21 mouse cellular contexts compared by ENCODE assay signal in the genomic region with DNA sequence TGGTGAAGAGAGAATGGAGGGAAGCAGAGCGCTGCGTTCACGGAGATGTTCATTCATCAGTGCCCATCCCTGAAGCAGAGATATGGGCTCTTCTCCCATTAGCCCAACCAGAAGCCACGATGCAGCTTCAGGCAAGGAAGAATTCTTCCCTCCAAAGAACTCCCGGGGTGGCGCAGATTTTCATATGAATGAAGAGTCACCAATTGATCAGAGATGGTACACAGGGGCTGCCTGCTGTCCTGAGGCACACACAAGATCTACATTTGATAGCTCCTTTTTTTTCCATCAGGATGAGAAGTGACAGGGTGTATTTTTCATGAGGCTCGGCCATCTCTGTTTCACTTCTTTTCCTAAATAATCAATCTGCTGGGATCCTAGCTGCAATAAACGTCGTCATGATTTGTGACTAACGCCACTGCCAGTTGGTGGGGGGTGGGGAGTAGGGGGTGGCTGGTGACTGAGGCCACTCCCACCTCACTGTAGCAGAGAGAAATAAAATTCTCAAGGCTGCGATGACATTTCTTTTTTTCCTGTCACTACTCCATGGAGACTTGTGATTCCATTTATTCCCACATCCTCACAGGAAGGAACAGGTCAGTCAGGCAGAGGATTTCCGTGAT.
A peak's percentile ranks its signal among the peaks of the same experiment; 100 is the strongest.
DNase-seq lines count a peak whose midpoint lies in the region; ATAC-seq and TF ChIP-seq lines count a peak whose summit lies in the region.
"Had no signal": no experiment of that assay in that cellular context is flagged by ENCODE, and none has a peak within 500 bp of the region (broad histone marks: within the 10 kb centered on the region; RNA-seq: fewer than 3 reads in every experiment).

No protein-coding gene starts in this region.

- no peaks in the 10 kb centered on the region for H3K9me3 ChIP-seq in kidney, embryonic 15.5 days (replicated peaks)
- no peaks in the 10 kb centered on the region for H3K9me3 ChIP-seq in hindbrain, postnatal 0 days (ENCODE audit: low read length)
- H3K9me3 ChIP-seq: intestine, embryonic 15.5 days; liver, embryonic 12.5 days had no signal

- peak overlapping the region; percentile 24; the same call in 1 of the 2 replicates for H3K4me2 ChIP-seq in kidney, embryonic 15.5 days
- H3K4me2 ChIP-seq in hindbrain, postnatal 0 days (ENCODE audit: low read depth, low read length), result no peak overlapping the region
- H3K4me2 ChIP-seq: forebrain, embryonic 12.5 days; heart, embryonic 11.5 days; intestine, embryonic 15.5 days; limb, embryonic 12.5 days; liver, embryonic 12.5 days had no signal

- no peaks in the 10 kb centered on the region for H3K27me3 ChIP-seq in kidney, embryonic 15.5 days
- H3K27me3 ChIP-seq in hindbrain, postnatal 0 days (ENCODE audit: insufficient read depth, low read length), result no peaks in the 10 kb centered on the region
- H3K27me3 ChIP-seq: intestine, embryonic 15.5 days; limb, embryonic 12.5 days; liver, embryonic 12.5 days had no signal

- 15% methylated on average over 12 of the region's 12 CpGs for WGBS in kidney, embryonic 15.5 days
- 31% methylated on average over 12 of the region's 12 CpGs for WGBS in hindbrain, postnatal 0 days

- TF ChIP-seq CTCF in hindbrain, postnatal 0 days (IDR thresholded peaks at IDR 0.05; ENCODE audit: low read depth), result no peak

- no peak overlapping the region for H3K4me3 ChIP-seq in kidney, embryonic 15.5 days (replicated peaks)
- H3K4me3 ChIP-seq in hindbrain, postnatal 0 days (ENCODE audit: low read length), result no peak overlapping the region
- H3K4me3 ChIP-seq: forebrain, embryonic 12.5 days; gastrocnemius, adult 2 months; intestine, embryonic 15.5 days; limb, embryonic 12.5 days; liver, embryonic 12.5 days; midbrain, embryonic 10.5 days had no signal

- H3K36me3 ChIP-seq in kidney, embryonic 15.5 days, result no peaks in the 10 kb centered on the region
- no peaks in the 10 kb centered on the region for H3K36me3 ChIP-seq in hindbrain, postnatal 0 days (ENCODE audit: insufficient read depth, low read length)
- H3K36me3 ChIP-seq: forebrain, embryonic 12.5 days; G1E; intestine, embryonic 15.5 days; limb, embryonic 12.5 days; liver, embryonic 12.5 days; midbrain, embryonic 10.5 days had no signal

- H3K9ac ChIP-seq in kidney, embryonic 15.5 days, result no peak overlapping the region
- no peak overlapping the region for H3K9ac ChIP-seq in hindbrain, postnatal 0 days (replicated peaks; ENCODE audit: low read length)
- H3K9ac ChIP-seq: forebrain, embryonic 12.5 days; intestine, embryonic 15.5 days; limb, embryonic 12.5 days; liver, embryonic 12.5 days had no signal

- DNase-seq in adrenal gland, adult (ENCODE audit: inconsistent age in 2 of 2, low spot score in 1 of 2), result peak; percentile 33 to 75
- no peak for DNase-seq in adrenal gland, adult 8-10 months
- DNase-seq in kidney, postnatal 36 days, result no peak
- DNase-seq in R1 (ENCODE audit: low read depth, low spot score), result peak; percentile 86
- DNase-seq in hindbrain, postnatal 0 days (ENCODE audit: low spot score), result no peak
- DNase-seq in heart, postnatal 10 days, result no peak
- no peak for DNase-seq in thymus, adult 18-20 months
- DNase-seq: cerebellum, adult 8-10 months; gastrocnemius, adult 2 months; lung, adult 2 months; lung, postnatal 4 days; retina, postnatal 1 day; right cerebral cortex, postnatal 4 days had no signal

- intact Hi-C loops in heart, postnatal 10 days (cut with DNase I), result no loop called here

- H3K27ac ChIP-seq in kidney, embryonic 15.5 days, result peak overlapping the region; percentile 20; the same call in 1 of the 2 replicates
- H3K27ac ChIP-seq in hindbrain, postnatal 0 days, result peak overlapping the region; percentile 20; the same call in 1 of the 2 replicates
- H3K27ac ChIP-seq: forebrain, embryonic 12.5 days; gastrocnemius, adult 2 months; intestine, embryonic 15.5 days; limb, embryonic 12.5 days; liver, embryonic 12.5 days; midbrain, embryonic 10.5 days had no signal

- H3K4me1 ChIP-seq in kidney, embryonic 15.5 days, result peaks cover 14% of the 10 kb centered on the region
- peaks cover 6% of the 10 kb centered on the region; the same call in 1 of the 2 replicates for H3K4me1 ChIP-seq in hindbrain, postnatal 0 days (ENCODE audit: insufficient read depth, low read length)
- H3K4me1 ChIP-seq: intestine, embryonic 15.5 days; liver, embryonic 12.5 days had no signal

- peak; percentile 55 for ATAC-seq in kidney, embryonic 15.5 days (replicated peaks; ENCODE audit: low FRiP score)
- peak; percentile 67; the same call in 1 of the 2 replicates for ATAC-seq in hindbrain, postnatal 0 days
- ATAC-seq: intestine, embryonic 15.5 days; liver, embryonic 12.5 days had no signal

Comparison
In these comparisons a context has a peak if more than half of its experiments do, and no peak if none do; other contexts are left out.
1. DNase-seq: peak in adrenal gland, adult (2 of 2) and R1 (single experiment); none in adrenal gland, adult 8-10 months (single experiment), kidney, postnatal 36 days (0 of 2), hindbrain, postnatal 0 days (single experiment), heart, postnatal 10 days (0 of 2) and thymus, adult 18-20 months (0 of 2).